Mouse (Mus musculus): Measurements from ENCODE around the gene Spag9. TPM values are rescaled to one million over a fixed set of nuclear protein-coding genes. Genes with fewer than 3 reads are reported as not detected.
"Not testable (repeated sequence)": the region's sequence is repeated elsewhere in the genome, so short reads cannot be mapped to it uniquely, and the experiment has no call there.

Spag9 gene
- total RNA-seq, 2 experiments from 2014 or later = 213 to 215 TPM

- peak; percentile 76 to 83 for DNase-seq (ENCODE audit: extremely low spot score in 1 of 2, low spot score in 1 of 2)
Measured at GRCm38 (mm10) chr11:94043998-94044985, 48.4 kb downstream of the Spag9 start.

- peak in 1 of 2 experiments; percentile 13 for DNase-seq (ENCODE audit: extremely low spot score in 1 of 2, low spot score in 1 of 2)
Measured at GRCm38 (mm10) chr11:94045016-94045415, 49.1 kb downstream of the Spag9 start.

- DNase-seq (ENCODE audit: extremely low spot score in 1 of 2, low spot score in 1 of 2) = no peak
Measured at GRCm38 (mm10) chr11:94047288-94047687, 51.4 kb downstream of the Spag9 start.

- DNase-seq (ENCODE audit: extremely low spot score in 1 of 2, low spot score in 1 of 2) = no peak
Measured at GRCm38 (mm10) chr11:94054176-94054575, 58.3 kb downstream of the Spag9 start.

- no peak for DNase-seq (ENCODE audit: extremely low spot score in 1 of 2, low spot score in 1 of 2)
Measured at GRCm38 (mm10) chr11:94054901-94055300, 59.0 kb downstream of the Spag9 start.

GRCm38 (mm10) chr11:94063941-94064340 lies 68.0 kb downstream of the Spag9 start:
- no peak for DNase-seq (ENCODE audit: extremely low spot score in 1 of 2, low spot score in 1 of 2)

GRCm38 (mm10) chr11:94070455-94070854 lies 74.6 kb downstream of the Spag9 start:
- no peak for DNase-seq (ENCODE audit: extremely low spot score in 1 of 2, low spot score in 1 of 2)

- DNase-seq (ENCODE audit: extremely low spot score in 1 of 2, low spot score in 1 of 2) = no peak
Measured at GRCm38 (mm10) chr11:94073283-94073682, 77.4 kb downstream of the Spag9 start.

- not testable (repeated sequence) for DNase-seq (ENCODE audit: extremely low spot score in 1 of 2, low spot score in 1 of 2)
Measured at GRCm38 (mm10) chr11:94086966-94087365, 91.1 kb downstream of the Spag9 start.

- no peak for DNase-seq (ENCODE audit: extremely low spot score in 1 of 2, low spot score in 1 of 2)
Measured at GRCm38 (mm10) chr11:94090496-94090895, 94.6 kb downstream of the Spag9 start.

- no peak for DNase-seq (ENCODE audit: extremely low spot score in 1 of 2, low spot score in 1 of 2)
Measured at GRCm38 (mm10) chr11:94097489-94097888, 101.6 kb downstream of the Spag9 start.

GRCm38 (mm10) chr11:94098840-94099239 lies 102.9 kb downstream of the Spag9 start:
- DNase-seq (ENCODE audit: extremely low spot score in 1 of 2, low spot score in 1 of 2) = no peak

GRCm38 (mm10) chr11:94113795-94114194 lies 117.9 kb downstream of the Spag9 start:
- DNase-seq (ENCODE audit: extremely low spot score in 1 of 2, low spot score in 1 of 2) = no peak

- no peak for DNase-seq (ENCODE audit: extremely low spot score in 1 of 2, low spot score in 1 of 2)
Measured at GRCm38 (mm10) chr11:94115408-94115807, 119.5 kb downstream of the Spag9 start.

GRCm38 (mm10) chr11:94116655-94117054 lies 120.8 kb downstream of the Spag9 start:
- no peak for DNase-seq (ENCODE audit: extremely low spot score in 1 of 2, low spot score in 1 of 2)

GRCm38 (mm10) chr11:94117836-94118235 lies 121.9 kb downstream of the Spag9 start:
- no peak for DNase-seq (ENCODE audit: extremely low spot score in 1 of 2, low spot score in 1 of 2)

GRCm38 (mm10) chr11:94118612-94119011 lies 122.7 kb downstream of the Spag9 start:
- no peak for DNase-seq (ENCODE audit: extremely low spot score in 1 of 2, low spot score in 1 of 2)

- no peak for DNase-seq (ENCODE audit: extremely low spot score in 1 of 2, low spot score in 1 of 2)
Measured at GRCm38 (mm10) chr11:94120690-94121089, 124.8 kb downstream of the Spag9 start.

- DNase-seq (ENCODE audit: extremely low spot score in 1 of 2, low spot score in 1 of 2) = no peak
Measured at GRCm38 (mm10) chr11:94121501-94121900, 125.6 kb downstream of the Spag9 start.

GRCm38 (mm10) chr11:94122341-94123030 lies 126.6 kb downstream of the Spag9 start:
- DNase-seq (ENCODE audit: extremely low spot score in 1 of 2, low spot score in 1 of 2) = no peak

- no peak for DNase-seq (ENCODE audit: extremely low spot score in 1 of 2, low spot score in 1 of 2)
Measured at GRCm38 (mm10) chr11:94126701-94127100, 130.8 kb downstream of the Spag9 start.

Data from layer of hippocampus, postnatal 25 days (tissue).